Mouse (Mus musculus) liver, adult (tissue): Measurements from ENCODE around the gene Nlrp6.

Experiments
- GATA4 ChIP-seq: IDR thresholded peaks from 2 replicates; pipeline ENCODE4 v1.6.1; 2014; ENCODE audit warnings: mild to moderate bottlenecking, low read length; ENCODE audit not compliant: insufficient replicate concordance

Gene Nlrp6

DNA sequence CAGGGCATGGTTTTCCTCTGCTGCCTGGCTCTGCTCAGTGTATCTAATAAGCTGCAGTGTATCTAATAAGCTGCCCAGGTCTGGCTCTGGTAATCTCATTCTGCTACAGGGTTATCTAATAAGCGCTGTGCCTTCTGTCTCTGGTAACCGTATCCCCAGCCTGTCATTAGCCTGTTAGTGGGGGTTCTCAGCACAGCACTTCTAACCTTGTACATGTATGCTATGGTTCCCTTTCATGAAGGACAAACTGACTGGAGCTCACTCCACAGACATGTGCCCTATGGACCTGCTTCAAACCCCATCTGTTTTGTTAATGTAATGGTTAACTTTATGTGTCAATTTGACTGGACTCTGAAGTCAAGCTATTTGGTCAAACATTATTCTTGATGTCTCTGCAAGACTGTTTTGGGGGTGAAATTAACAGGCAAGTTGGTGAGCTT, 15.0 kb upstream of the Nlrp6 start:
- TF ChIP-seq GATA4: no peak

DNA sequence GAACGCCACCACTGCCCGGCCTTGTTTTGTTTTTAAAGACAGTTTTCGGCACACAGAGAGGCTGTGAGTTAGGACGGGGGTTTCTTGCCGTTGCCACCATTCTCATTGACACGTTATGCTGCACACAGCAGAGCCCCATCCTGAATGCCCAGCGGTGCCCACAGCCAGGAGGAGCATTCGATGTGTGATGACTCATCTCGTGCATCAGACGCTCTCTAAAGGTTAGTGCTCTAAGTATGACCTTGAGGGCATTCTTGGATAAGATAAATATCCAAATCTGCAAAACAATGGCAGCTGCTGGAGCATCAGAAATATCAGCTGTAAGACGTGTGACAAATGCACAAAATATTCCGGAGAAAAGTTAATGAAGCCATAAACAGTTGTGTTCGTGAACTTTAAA, 13.6 kb upstream of the Nlrp6 start:
- no peak for TF ChIP-seq GATA4

DNA sequence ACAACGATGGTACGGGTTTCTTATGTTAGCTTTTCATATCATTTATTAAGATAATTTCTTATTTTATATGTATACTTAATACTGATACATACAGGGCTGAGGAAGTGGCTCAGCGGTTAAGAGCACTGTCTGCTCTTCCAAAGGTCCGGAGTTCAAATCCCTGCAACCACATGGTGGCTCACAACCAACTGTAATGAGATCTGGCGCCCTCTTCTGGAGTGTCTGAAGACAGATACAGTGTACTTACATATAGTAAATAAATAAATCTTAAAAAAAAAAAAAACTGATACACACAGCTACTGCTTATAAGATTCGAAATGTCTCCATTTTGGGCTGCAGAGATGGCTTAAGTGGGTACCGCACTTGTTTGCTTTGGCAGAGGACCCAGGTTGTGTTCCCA, 13.0 kb upstream of the Nlrp6 start:
- TF ChIP-seq GATA4: no peak

DNA sequence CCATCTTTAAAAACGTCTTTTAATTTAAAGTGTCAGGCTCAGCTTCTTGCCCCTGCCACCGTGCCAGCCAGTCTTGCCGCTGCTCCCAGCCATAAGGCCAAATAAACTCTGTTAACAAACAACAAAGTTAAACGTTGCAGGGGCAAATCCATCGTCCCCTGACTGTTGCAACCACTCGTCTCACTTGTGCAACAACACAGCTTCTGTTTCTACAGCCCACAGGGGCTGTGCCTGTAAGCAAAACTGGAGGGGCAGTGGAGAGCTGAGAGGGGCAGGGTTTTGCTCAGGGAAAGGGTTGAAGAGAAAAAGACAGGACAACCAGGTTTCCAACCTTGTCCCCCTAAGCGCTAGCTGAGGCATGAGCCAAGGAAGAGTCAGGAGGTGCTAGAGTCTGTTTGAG, 12.5 kb upstream of the Nlrp6 start:
- TF ChIP-seq GATA4: no peak

DNA sequence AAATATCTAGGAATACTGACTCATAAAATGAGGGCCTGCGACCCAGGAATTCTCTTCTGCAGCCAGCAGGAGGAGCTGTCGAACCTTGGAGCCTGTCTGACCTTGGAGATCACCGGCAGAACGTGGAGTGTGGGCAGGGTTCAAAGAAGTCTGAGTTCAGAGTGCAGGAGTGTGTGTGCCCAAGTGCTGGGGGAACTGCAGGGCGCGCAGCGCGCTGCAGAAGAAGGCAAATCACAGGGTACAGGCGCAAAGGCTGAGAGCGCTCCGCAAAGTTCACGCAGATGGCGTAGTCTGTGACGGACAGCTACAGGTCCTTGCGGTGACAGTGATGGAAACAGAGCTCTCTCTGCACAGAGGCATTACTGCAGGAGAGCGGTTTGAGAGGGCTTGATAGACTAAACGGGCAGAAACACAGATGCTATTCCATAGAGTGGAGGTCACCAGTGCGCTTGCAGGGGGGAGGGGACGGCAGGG, 12.0 kb upstream of the Nlrp6 start:
- TF ChIP-seq GATA4: no peak

DNA sequence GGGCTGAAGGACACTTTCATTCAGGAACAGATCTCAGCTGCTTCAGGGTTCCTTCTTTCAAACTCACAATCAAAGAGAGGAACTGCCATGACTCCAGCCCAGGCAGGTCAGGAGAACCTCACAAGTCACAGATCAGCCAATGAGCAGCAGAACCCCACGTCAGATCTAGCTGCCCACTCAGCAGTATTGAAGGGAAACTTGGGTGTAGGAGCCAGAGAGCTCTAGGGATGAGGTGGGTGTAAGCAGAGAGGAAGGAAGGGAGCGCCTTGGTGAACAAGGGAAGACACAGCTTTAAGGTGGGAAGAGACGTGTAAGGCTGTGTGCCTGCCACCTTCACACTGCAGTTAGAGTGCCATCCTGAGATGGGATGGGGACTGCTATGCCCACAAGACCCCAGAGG, 8.4 kb upstream of the Nlrp6 start:
- TF ChIP-seq GATA4: no peak

DNA sequence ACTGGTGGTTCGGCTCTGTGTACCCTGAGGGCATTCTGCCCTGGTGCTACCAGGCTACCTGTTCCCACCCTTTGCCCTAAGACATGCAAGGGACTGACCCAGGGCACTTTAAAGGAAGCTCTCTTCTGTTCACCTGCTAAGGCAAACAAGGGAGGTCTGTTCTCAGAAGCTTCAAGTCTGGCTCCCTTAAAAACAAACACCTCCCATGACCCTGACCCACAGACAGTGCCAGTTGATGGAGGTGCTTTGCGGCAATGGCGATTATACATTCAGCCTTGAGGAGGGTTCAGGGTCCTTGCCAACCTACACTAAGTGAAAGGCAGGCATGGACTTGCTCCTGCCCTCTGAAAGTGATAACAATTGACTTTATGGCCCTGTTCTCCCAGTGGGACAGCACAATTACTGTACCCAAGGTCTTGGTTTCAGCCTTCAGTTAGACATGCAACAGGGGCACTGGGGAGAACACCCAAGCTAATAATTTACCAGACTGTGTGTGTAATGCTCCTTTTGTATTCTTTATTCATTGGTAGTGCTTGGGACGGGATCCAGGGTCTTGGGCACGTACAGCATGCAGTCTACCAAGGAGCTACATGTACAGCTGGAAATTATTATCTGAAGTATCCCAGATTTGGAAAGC, 7.7 kb upstream of the Nlrp6 start:
- TF ChIP-seq GATA4: no peak; the same call in 1 of the 2 replicates

DNA sequence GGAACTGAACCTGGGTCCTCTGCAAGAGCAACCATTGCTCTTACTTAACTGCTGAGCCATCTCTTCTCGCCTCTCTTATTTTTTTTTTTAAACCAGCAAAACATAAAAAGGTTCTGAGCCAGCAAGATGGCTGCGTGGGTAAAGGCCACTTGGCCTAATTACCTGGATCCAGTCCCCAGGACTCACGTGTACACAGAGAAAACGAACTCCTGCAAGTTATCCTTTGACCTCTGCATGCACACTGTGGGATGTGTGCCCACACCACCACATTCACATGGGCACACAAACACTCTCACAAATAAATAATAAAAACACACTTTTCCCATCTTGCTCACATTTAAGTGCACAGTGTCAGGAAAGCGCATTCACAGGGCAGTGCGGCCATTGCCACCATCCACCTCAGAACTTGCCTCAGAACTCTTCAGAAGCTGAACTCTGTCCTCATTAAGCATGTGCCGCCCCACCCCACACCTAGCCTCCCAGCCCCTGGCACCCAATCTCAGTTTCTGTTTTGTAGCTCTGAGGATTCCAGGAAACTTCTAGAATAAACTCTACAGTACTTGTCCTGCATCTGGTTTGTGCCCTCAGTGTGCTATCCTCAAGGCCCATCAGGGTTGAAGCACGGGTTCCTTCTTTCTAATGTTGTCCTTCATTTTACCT, 6.5 kb upstream of the Nlrp6 start:
- no peak for TF ChIP-seq GATA4

DNA sequence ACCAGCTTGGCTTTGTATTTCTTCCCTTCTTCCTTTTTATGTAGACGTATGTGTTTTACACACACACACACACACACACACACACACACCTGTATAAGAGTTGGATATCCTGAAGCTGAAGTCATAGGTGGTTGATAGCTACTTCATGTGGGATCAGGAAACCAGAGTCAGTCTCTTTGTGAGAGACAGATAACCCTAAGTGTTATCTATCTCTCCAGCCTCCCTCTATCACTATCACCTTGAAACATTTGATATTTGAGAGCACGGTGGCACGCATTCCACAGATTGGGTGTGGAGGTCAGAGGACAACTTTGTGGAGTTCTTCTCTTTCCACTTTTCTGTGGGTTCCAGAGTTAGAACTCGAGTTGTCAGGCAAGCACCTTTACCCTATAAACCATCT, 791 bp upstream of the Nlrp6 start:
- TF ChIP-seq GATA4: no peak

DNA sequence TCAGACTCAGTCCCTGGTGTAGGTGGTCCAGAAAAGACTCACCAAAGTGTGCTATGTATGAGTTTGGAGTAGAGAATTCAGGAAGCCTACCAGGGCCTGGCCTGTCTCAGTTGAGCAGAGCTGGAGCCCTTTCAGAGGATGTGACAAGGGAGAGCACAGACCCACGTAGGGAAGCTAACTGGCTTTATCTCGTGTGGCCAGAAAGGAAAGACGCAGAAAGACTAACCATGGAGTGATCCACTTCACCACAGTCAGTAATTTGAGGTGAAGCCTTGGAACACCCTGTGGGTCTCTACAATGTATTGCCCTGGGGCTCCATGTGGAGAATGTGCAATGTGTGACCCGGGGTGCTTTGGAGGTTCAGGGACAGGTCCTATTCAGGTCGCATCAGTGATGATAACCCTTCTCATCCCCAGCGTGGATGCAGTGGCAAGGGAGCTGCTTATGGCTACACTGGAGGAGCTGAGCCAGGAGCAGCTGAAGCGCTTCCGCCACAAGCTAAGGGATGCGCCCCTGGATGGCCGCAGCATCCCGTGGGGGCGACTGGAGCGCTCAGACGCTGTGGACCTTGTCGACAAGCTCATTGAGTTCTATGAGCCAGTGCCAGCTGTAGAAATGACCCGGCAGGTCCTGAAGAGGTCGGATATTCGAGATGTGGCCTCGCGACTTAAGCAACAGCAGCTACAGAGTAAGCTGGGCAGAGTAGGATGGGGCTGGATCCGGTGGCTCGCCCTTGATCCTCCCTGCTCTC, 698 bp downstream of the Nlrp6 start:
- no peak for TF ChIP-seq GATA4

DNA sequence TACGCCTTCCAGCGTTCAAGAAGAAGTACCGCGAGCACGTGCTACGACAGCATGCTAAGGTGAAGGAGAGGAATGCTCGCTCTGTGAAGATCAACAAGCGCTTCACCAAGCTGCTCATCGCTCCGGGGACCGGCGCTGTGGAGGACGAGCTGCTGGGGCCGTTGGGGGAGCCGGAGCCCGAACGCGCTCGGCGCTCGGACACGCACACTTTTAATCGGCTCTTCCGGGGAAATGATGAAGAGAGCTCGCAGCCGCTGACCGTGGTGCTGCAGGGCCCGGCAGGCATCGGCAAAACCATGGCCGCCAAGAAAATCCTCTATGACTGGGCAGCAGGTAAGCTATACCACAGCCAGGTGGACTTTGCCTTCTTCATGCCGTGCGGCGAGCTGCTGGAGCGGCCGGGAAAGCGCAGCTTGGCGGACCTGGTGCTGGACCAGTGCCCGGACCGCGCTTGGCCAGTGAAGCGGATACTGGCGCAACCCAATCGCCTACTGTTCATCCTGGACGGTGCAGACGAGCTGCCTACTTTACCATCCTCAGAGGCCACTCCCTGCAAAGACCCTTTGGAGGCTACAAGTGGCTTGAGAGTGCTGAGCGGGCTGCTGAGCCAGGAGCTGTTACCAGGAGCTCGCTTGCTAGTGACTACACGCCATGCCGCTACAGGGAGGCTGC, 1.8 kb downstream of the Nlrp6 start:
- peak; percentile 12; the same call in 1 of the 2 replicates for TF ChIP-seq GATA4

DNA sequence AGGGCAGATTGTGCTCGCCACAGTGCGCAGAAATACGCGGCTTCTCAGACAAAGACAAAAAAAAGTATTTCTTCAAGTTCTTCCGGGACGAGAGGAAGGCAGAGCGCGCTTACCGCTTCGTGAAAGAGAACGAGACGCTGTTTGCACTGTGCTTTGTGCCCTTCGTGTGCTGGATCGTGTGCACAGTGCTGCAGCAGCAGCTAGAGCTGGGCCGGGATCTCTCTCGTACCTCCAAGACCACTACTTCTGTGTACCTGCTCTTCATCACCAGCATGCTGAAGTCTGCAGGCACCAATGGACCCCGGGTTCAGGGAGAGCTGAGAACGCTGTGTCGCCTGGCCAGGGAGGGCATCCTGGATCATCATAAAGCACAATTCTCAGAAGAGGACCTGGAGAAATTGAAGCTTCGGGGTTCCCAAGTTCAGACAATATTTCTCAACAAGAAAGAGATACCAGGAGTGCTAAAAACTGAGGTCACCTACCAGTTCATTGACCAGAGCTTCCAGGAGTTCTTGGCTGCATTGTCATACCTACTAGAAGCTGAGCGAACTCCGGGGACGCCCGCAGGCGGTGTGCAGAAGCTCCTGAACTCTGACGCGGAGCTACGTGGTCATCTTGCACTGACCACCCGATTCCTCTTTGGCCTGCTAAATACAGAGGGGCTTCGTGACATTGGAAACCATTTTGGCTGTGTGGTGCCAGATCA, 2.5 kb downstream of the Nlrp6 start:
- TF ChIP-seq GATA4: no peak

DNA sequence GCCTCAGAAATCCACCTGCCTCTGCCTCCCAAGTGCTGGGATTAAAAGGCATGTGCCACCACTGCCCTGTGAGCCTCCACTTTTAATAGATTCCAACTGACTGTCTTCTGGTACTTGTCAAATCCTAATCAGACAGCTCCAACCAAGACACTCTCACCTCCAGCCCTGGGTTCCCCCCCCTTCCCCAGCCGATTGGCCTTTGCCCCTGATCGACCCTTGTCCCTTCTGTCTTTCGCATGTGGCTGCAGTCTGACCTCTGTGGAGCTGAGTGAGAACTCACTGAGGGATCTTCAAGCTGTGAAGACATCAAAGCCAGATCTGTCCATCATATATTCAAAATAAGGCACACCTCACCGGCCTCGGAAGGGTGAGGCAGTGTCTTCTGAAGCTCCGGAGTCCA, 6.5 kb downstream of the Nlrp6 start:
- no peak for TF ChIP-seq GATA4

DNA sequence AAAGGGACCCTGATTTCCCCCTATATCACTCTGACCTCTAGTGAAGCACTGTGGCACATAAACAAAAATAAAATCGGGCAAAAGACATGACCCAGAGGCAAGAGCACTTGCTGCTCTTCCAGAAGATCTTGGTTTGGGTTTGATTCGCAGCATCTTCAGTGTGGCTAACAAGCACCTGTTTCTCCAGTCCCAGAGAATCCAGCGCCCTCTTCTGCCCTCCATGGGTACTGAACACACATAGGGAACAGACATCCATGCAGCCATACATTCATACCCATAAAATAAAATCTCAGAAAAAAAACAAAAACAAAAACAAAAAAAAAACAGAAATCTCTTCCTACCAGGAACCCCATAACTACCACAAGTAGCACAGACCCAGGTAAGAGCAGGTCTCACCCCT, 17.7 kb downstream of the Nlrp6 start:
- no peak for TF ChIP-seq GATA4

DNA sequence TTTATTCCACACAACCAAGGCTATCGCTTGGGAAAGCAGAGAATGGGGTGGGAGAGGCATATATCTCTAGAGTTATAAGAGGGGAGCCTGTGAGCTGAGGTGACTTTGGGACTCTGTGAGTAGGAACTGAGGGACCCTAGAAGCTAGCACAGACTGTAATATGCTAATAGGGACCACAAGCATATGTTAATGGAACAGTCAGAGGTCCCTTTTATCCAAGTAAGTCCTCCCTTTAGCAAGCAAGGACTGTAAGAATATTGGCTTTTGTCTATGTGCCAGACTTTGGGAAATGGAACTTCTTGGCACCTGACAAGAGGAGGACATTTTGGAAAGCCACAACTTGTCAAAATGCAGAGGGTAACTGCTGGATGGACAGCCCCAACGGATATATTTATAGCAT, 18.2 kb downstream of the Nlrp6 start:
- TF ChIP-seq GATA4: no peak
